Mouse (Mus musculus) spleen, adult 18-20 months (tissue): Measurements from ENCODE around the gene Mex3a.

Source experiments
- DNase-seq, 2 experiments: peaks; one replicate each; pipeline ENCODE4 v3.0.0; 2022; ENCODE audit warnings: mixed read lengths in 2 of 2

The Mex3a gene

GRCm38 (mm10) chr3:88505765-88506164 is 26.4 kb upstream of the Mex3a start:
- DNase-seq: no peak

DNA sequence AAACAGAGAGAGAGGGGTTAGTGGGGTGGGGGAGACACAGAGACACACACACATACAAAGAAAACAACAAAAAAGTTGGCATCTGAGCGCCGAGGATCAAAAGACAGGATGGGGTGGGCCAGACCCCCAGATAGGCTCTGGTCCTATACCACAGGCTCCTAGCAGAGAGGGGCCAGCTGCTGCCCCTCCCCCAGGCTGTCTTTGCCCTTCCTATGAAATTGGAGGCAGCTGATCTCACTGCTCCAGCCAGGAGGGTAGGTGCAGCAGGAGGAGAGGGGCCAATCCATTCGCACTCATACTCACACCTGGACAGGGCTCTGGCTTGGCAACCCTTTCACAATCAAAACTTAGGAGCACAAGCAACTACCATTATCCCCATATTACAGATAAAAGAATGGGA is 22.9 kb upstream of the Mex3a start:
- no peak for DNase-seq

DNA sequence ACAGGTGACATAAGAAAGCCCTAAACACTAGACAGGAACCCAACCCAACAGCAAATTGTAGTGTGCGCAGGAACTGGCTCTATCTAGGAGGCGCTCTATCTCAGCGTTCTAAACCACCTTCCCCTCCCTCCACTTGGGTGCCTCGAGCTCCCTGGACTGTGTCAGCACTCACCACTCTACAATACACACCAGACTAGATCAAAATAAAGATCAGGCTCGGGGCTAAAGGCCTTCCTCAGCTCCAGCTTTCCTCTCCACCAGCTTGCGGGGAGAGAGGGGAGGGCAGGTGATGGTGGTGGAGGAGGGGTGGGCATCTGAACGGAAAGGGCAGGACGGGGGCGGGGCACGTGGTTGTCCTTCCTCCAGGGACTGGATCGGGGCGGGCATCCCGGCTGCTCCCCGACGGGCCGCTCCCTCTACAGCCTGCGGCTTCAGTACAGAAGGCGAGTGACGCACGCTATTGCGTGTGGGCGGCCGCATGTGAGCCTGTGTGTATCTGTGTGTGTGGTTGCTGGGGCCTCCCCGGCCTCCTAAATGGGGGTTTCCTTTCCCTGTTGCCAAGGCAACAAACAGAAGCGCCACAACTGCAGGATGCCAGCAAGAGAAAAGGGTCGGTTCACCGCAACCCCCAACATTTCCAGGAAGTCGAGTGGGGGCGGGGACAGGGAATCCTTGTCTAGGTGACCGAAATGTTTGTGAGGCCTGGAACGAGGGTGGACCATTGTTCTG is 22.3 kb upstream of the Mex3a start, which contains the start of gene Lmna:
Lmna (minus strand) TSS at position 265 of the 729 bp plus-strand sequence.
- peak; percentile 81 to 84 for DNase-seq

DNA sequence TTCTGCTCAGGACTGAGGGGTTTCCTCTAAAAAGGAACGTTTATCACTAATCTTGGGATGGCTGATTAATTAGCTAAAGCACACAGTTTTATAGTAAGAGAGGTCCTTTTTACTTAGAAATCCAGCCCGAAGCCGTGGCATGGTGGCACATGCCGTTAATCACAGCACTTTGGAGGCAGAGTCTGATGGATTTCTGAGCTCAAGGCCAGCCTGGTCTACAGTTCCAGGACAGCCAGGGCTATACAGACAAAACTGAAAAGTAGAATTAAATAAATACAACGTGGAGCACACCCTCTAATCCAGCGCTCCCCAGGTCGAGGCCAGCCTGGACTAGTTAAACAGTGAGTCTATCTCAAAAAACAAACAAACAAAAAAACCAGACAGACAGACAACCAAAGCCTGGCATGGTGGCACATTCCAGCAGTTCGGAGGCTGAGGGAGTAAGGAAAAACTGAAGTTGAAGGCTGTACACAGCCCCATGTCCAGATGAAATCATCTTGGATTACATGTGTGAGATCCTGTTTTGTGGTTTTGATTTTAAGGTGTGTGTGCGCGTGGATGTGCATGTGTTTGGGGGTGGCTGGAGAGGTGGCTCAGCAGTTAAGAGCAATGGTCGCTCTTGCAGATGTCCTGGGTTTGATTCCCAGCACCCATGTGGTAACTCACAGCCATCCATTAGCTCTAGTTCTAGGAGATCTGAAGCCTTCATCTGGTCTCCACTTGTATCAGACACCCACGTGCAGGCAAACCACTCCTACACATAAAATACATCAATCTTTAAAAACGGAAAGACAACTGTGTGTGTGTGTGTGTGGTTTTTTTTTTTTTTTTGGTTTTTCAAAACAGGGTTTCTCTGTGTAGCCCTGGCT is 21.5 kb upstream of the Mex3a start:
- DNase-seq: no peak

GRCm38 (mm10) chr3:88511559-88511958 is 20.6 kb upstream of the Mex3a start:
- no peak for DNase-seq

DNA sequence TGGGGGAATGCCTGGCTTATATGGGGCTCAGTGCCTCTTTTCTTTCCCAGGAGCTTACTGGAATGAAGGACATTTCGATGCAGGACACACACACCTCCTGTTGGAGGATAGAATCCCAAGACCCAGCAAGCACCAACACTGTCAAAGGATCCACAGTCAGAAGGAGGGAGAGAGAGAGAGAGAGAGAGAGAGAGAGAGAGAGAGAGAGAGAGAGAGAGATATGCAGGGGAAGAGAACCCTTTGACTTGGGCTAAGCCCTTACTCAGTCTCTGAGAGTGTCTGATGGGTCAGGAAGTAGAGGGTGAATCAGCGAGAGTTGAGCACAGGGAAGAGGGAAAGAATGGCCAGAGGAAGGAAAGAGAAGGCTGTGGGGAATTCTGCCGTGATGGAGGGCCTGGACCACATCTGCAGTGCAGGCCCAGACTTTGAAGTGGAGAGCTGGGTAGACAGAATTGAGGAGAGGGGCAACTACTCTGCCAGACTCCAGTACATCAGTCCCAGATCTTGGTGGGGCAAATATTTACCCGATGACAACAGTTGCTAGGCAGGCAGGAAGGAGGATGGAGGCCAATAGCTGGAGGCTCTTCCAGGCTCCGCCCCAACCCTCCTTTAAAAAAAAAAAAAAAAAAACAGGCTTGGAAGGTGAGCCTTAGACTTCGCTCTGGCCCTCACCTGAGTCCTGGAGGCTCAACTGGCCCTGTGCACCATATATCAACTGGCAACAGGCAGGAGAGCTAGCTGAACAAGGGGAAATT is 19.9 kb upstream of the Mex3a start:
- no peak for DNase-seq

DNA sequence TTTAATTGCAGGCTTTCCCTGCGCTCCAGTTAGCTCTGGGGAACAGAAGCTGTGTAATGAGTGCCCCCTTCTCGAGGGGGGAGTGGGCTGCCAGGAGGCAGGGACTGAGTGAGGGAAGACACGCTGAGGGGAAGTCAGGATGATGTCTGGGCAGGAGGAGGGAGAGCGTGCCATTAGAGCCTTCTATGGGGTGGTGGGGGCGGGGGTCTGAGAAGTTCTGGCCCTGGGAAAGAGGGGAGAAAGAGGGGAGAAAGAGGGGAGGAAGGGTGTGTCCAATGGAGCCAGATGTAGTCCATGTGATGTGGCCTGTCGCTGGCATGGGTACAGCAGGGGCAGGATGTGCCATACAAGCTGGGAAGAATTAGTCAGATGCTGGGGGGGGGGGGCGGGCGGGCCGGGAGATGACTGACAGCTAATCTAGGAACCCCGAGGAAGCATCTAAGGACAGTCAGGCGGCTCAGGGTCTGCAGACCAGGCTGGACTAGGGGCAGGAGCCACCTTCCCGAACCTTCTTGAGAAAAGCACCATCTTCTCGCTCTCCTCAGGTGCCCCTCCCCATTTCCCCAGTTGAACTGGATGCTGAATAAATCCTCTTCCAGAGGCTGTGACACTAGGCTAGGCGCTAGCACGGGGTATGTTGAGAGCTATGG is 19.2 kb upstream of the Mex3a start:
- no peak for DNase-seq

DNA sequence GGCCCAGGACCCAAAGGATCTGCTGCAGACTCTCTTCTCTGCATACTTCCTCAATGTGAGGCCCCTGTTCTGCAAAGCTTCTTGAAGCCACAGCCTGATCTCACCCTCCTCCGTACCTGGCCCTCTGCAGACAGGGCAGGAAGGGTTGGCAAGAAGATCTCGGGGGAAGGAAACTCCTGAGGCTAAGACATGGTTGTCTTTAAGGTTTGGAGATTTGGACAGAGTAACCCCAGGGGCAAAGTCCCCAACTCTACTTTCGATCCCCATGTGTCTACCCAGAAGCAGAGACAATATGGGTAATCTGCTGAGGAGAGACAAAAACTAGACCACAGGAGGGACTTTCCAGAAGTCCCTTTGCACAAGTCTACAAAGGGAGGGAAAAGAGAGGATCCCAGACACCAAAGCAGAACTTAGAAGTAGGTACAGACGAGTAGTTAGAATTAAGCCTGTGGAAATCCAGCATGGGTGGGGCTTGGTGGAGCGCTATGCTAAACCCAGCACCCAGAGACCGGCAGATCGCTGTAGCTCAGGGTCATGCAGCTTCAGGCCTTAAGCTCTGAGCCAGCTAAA is 18.6 kb upstream of the Mex3a start:
- no peak for DNase-seq

- no peak for DNase-seq
These were observed 17.7 kb upstream of the Mex3a start for GRCm38 (mm10) chr3:88514231-88515094.

DNA sequence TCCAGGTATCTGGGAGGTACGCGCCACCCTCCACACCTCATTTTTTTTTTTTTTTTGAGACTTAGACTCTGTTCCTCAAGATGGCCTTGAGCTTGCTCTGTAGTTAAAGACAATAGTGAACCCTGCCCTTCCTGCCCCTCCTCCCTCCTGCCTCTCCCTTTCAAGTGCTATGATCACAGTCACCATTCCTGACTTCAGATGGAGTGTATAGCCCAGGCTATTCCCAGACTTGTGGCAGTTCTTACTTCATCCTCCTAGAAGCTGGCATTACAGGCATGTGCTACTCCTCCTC is 17.2 kb upstream of the Mex3a start:
- DNase-seq: no peak

- DNase-seq: no peak
These were observed 15.8 kb upstream of the Mex3a start for GRCm38 (mm10) chr3:88516407-88516806.

- no peak for DNase-seq
These were observed 13.8 kb upstream of the Mex3a start for GRCm38 (mm10) chr3:88518411-88518810.

DNA sequence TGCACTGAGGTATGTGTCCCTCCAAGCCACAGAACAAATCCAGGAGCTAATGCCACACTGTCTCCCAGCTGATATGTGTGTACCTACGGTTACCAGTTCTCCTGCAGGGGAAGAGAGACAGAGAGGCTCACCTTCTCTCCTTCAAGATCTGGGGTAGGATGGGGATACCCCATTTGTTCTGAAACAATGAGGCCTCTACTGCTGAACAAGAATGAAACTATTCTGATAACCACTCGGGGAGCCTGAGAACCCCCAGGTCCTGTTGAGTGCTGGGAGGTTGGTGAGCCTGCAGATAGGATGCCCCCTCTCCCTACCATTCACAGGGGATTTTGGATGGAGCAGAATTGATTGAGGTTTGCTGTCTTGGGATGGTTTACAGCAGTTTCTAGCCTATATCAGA is 12.1 kb upstream of the Mex3a start:
- no peak for DNase-seq

DNA sequence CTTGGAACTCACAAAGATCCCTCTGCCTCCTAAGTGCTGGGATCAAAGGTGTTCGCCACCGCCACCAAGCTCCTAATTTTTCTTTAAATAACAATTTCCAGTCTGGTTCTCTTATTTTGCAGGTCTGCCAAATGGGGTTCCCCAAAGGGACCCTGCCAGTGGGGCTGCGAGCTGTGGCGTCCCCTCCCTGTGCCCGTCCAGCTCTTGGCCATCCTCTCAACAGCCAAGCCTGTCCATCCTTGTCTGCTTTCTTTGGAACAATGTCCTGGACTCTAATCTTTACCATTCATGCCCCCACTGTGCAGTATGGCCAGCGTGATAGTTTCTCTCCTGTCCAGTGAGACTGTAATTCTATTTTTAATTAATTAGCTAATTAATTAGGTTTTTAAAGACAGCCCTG is 11.0 kb upstream of the Mex3a start:
- no peak for DNase-seq

GRCm38 (mm10) chr3:88521803-88522331 is 10.3 kb upstream of the Mex3a start:
- peak; percentile 54 to 58 for DNase-seq

GRCm38 (mm10) chr3:88523027-88523426 is 9.2 kb upstream of the Mex3a start:
- DNase-seq: no peak

GRCm38 (mm10) chr3:88525021-88525420 is 7.2 kb upstream of the Mex3a start:
- DNase-seq: no peak

DNA sequence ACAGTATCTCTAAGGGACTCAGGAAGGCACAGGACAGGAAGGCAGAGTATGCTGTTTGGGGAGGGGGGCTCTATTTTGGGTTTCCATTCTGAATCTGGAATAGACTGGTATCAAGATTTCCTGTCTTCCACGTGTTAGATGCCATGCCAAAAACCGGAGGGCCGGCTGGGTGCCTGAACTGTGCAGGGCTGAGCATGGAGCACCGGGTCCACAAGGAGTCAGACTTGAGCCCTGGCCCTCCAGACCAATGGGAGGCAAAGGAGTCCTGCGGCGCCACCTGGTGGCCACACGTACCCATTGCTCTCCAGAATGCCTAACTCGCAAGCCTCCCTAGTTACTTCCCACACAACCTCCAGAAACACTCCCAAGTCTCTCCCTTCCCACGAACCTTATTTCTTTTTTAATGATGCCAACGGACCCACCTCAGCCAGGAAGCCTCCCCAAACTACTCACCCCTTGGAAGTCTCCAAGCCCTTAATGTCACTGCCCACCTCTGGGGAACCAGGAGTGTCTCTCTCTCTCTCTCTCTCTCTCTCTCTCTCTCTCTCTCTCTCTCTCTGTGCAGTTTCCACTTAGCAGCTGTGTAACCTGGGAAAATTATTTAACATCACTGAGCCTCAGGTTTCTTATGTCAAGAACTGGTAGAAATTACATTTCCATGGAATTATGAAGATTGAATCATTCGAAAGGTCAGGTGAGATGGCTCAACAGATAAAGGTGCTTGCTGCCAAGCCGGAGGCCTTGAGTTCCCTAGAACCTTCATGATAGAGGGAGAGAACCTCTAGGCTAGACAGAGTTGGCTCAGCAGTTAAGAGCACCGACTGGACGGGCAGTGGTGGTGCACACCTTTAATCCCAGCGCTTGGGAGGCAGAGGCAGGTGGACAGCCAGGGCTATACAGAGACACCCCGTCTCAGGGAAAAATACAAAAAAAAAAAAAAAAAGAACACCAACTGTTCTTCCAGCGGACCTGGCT is 5.8 kb upstream of the Mex3a start:
- peak; percentile 64 to 80 for DNase-seq

DNA sequence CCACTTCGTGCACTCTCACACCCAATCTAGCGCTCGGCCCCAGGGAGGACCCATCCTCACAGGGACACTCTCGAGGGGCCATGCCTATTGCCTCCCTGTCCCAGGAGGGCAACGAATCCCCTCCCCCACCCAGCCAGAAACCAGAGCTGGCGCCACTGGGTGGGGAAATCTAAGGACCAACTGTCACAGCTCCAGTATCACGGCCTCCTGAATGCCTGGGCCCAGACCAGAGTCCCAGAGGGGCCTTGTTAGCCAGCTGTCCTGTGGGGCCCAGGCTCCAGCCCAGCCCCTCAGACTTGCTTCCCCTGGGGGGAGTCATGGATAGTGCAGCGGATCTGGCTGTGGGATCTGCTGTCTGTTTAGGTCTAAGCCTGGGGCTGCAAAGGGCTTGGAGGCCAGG is 4.6 kb upstream of the Mex3a start:
- DNase-seq: no peak

GRCm38 (mm10) chr3:88528646-88529045 is 3.5 kb upstream of the Mex3a start:
- no peak for DNase-seq
